Mouse (Mus musculus): ENCODE measurements at regions not wholly inside any gene's neighbourhood (a gene's known extent, or its start where the extent isn't known, plus 50 kb on each side); places are given as distances from the start of the nearest gene placed in this dataset.
"Not testable (repeated sequence)": the region's sequence is repeated elsewhere in the genome, so short reads cannot be mapped to it uniquely, and the experiment has no call there.

GRCm38 (mm10) chr4:89621260-89621659, 58.0 kb upstream of the Dmrta1 start:
- no peak for DNase-seq

- DNase-seq = no peak
These were observed 74.5 kb upstream of the Dmrta1 start for GRCm38 (mm10) chr4:89604721-89605120.

GRCm38 (mm10) chr4:89575529-89575928, 103.7 kb upstream of the Dmrta1 start:
- peak; percentile 66 for DNase-seq

GRCm38 (mm10) chr4:89554711-89555466, 124.3 kb upstream of the Dmrta1 start:
- DNase-seq = no peak

- no peak for DNase-seq
These were observed 126.7 kb upstream of the Dmrta1 start for GRCm38 (mm10) chr4:89552556-89552955.

GRCm38 (mm10) chr4:89550515-89550914, 128.7 kb upstream of the Dmrta1 start:
- DNase-seq = no peak

GRCm38 (mm10) chr4:89532462-89532861, 146.8 kb upstream of the Dmrta1 start:
- peak; percentile 54 for DNase-seq

- DNase-seq = no peak
These were observed 149.0 kb upstream of the Dmrta1 start for GRCm38 (mm10) chr4:89530050-89530911.

- DNase-seq = no peak
These were observed 151.3 kb upstream of the Dmrta1 start for GRCm38 (mm10) chr4:89527966-89528365.

GRCm38 (mm10) chr4:89527326-89527725, 151.9 kb upstream of the Dmrta1 start:
- DNase-seq = no peak

- not testable (repeated sequence) for DNase-seq
These were observed 153.7 kb upstream of the Dmrta1 start for GRCm38 (mm10) chr4:89525525-89525924.

- peak; percentile 91 for DNase-seq
These were observed 154.7 kb upstream of the Dmrta1 start for GRCm38 (mm10) chr4:89524260-89525200.

- DNase-seq = no peak
These were observed 155.6 kb upstream of the Dmrta1 start for GRCm38 (mm10) chr4:89523423-89524259.

- DNase-seq = no peak
These were observed 161.2 kb upstream of the Dmrta1 start for GRCm38 (mm10) chr4:89518027-89518426.

- no peak for DNase-seq
These were observed 163.3 kb upstream of the Dmrta1 start for GRCm38 (mm10) chr4:89515823-89516411.

GRCm38 (mm10) chr4:89514981-89515380, 164.3 kb upstream of the Dmrta1 start:
- no peak for DNase-seq

- DNase-seq = no peak
These were observed 168.6 kb upstream of the Dmrta1 start for GRCm38 (mm10) chr4:89510593-89510992.

- no peak for DNase-seq
These were observed 169.4 kb upstream of the Dmrta1 start for GRCm38 (mm10) chr4:89509655-89510391.

GRCm38 (mm10) chr4:89508103-89508763, 171.0 kb upstream of the Dmrta1 start:
- DNase-seq = no peak

- peak; percentile 61 for DNase-seq
These were observed 173.8 kb upstream of the Dmrta1 start for GRCm38 (mm10) chr4:89505368-89505819.

Measured in retina, postnatal 1 day (tissue).